Mouse (Mus musculus): Measurements from ENCODE around the gene Olfr456. TPM values are rescaled to one million over a fixed set of nuclear protein-coding genes. Genes with fewer than 3 reads are reported as not detected.
"Not testable (repeated sequence)": the region's sequence is repeated elsewhere in the genome, so short reads cannot be mapped to it uniquely, and the experiment has no call there.

Gene Olfr456
- polyA plus RNA-seq (2012; ENCODE audit: insufficient read depth, low replicate concordance): not detected in 2 replicates

DNA sequence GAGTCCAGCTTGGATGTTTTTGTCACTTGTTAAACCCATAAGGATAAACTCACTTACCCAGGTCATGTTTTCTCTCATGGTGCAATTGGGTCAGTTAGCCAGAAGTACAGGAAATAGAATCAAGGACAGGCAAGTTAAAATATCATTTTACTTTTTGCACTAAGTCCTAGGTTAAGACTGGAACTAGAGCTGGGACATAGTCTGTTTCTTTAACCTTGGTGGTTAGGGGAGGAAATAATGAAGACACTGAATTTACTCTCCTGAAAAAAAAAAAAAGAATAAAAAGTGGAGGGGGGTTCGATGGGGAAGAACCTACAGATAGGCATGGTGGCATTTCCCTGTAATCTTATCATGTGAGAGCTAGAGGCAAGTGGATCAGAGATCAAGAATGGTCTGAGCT, at the start of gene Olfr456:
Gene Olfr456 (minus strand): TSS at position 101 of the 400 bp plus-strand sequence.
- no peaks in the 10 kb centered on the region for H3K27me3 ChIP-seq (replicated peaks)
- no peak within 1 kb of the TSS for H3K4me3 ChIP-seq (replicated peaks)
- TF ChIP-seq GATA1 (IDR thresholded peaks at IDR 0.05; ENCODE audit: borderline replicate concordance, low read length): no peak
- no peak for TF ChIP-seq FLI1 (IDR thresholded peaks at IDR 0.05; ENCODE audit: low read length)
- no peaks in the 10 kb centered on the region for H3K9me3 ChIP-seq
- H3K36me3 ChIP-seq (replicated peaks; ENCODE audit: low read length): no peaks in the 10 kb centered on the region
- no peaks in the 10 kb centered on the region for H3K4me1 ChIP-seq

DNA sequence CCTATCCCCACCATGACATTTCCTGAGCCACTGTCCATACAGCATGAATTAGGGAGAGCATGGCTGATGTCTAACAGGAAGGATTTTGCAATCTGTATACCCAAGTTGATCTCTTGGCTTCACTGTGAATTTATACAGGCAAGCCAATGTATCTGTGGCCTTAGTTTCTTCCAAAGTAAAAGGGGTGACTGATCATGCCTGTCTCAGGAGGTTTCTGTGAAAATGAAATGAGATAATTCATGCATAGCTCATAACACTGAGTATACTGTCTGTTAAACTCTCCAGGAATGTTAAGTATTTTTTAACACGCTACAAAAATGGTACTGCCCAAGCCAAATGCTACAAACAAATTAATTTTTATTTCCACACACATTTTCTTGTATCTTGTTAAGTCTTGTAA, 26.4 kb upstream of the Olfr456 start:
- Histone ChIP-seq H3K27me3 (replicated peaks) (no peaks in the 10 kb centered on the region), H3K36me3 (replicated peaks; ENCODE audit: low read length) (no peaks in the 10 kb centered on the region), H3K9me3 (no peaks in the 10 kb centered on the region), H3K4me1 (no peaks in the 10 kb centered on the region), H3K4me3 (replicated peaks) (no peak overlapping the region)
- TF ChIP-seq FLI1 (IDR thresholded peaks at IDR 0.05; ENCODE audit: low read length): no peak
- no peak for TF ChIP-seq GATA1 (IDR thresholded peaks at IDR 0.05; ENCODE audit: borderline replicate concordance, low read length)

DNA sequence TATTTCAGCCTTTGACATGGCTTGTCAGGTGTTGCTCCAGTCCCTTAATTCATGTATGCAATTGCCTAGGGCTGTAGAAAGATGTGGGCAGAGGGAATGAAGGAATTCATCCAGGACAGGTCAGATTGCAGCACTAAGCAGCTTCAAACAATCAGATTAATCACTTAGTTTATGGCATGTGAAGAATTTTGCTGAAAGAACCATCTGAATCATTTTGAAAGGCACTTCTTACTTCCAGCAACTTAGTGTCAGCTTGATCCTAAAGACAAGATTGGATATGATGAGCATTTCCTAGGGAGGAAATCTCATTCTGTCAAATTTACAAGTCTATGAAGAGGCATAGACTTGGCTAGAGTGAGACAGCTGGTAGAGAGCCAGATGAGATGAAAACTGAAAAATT, 22.3 kb upstream of the Olfr456 start:
- no peak for TF ChIP-seq GATA1 (IDR thresholded peaks at IDR 0.05; ENCODE audit: borderline replicate concordance, low read length)
- no peak for TF ChIP-seq FLI1 (IDR thresholded peaks at IDR 0.05; ENCODE audit: low read length)
- Histone ChIP-seq H3K4me3 (replicated peaks) (no peak overlapping the region), H3K4me1 (no peaks in the 10 kb centered on the region), H3K36me3 (replicated peaks; ENCODE audit: low read length) (no peaks in the 10 kb centered on the region), H3K27me3 (replicated peaks) (no peaks in the 10 kb centered on the region), H3K9me3 (no peaks in the 10 kb centered on the region)

DNA sequence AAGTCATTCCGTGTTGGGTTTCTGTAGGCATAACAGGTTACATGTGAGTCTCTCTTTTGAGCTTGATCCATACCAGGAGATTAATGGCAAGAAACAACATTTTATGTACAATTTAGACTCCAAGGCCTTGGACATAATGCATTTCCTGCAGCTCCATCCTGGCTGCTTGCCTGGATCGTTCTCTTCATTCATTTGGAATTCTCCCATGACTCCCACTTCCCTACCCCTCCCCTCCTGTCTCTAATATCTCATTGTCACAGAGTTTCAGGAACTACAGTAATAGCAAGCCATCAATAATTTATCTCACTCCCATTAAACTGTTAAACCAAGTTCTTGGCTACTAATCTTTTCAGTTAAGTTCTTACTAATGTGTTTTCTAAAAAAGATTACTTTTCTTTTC, 16.5 kb upstream of the Olfr456 start:
- no peaks in the 10 kb centered on the region for H3K4me1 ChIP-seq
- no peak overlapping the region for H3K4me3 ChIP-seq (replicated peaks)
- no peaks in the 10 kb centered on the region for H3K9me3 ChIP-seq
- H3K36me3 ChIP-seq (replicated peaks; ENCODE audit: low read length): no peaks in the 10 kb centered on the region
- no peaks in the 10 kb centered on the region for H3K27me3 ChIP-seq (replicated peaks)
- TF ChIP-seq FLI1 (IDR thresholded peaks at IDR 0.05; ENCODE audit: low read length) (no peak), GATA1 (IDR thresholded peaks at IDR 0.05; ENCODE audit: borderline replicate concordance, low read length) (no peak)

- H3K36me3 ChIP-seq (replicated peaks; ENCODE audit: low read length): no peaks in the 10 kb centered on the region
- no peaks in the 10 kb centered on the region for H3K4me1 ChIP-seq
- H3K4me3 ChIP-seq (replicated peaks): no peak overlapping the region
- no peaks in the 10 kb centered on the region for H3K9me3 ChIP-seq
- TF ChIP-seq GATA1 (IDR thresholded peaks at IDR 0.05; ENCODE audit: borderline replicate concordance, low read length) (no peak), FLI1 (IDR thresholded peaks at IDR 0.05; ENCODE audit: low read length) (no peak)
- no peaks in the 10 kb centered on the region for H3K27me3 ChIP-seq (replicated peaks)
These were observed 2.7 kb upstream of the Olfr456 start for GRCm38 (mm10) chr6:42489731-42490130.

GRCm38 (mm10) chr6:42484633-42485032, 2.4 kb downstream of the Olfr456 start:
- Histone ChIP-seq H3K27me3 (replicated peaks) (no peaks in the 10 kb centered on the region), H3K9me3 (no peaks in the 10 kb centered on the region), H3K36me3 (replicated peaks; ENCODE audit: low read length) (no peaks in the 10 kb centered on the region), H3K4me3 (replicated peaks) (no peak overlapping the region), H3K4me1 (no peaks in the 10 kb centered on the region)
- TF ChIP-seq GATA1 (IDR thresholded peaks at IDR 0.05; ENCODE audit: borderline replicate concordance, low read length) (no peak), FLI1 (IDR thresholded peaks at IDR 0.05; ENCODE audit: low read length) (no peak)

GRCm38 (mm10) chr6:42476235-42476634, 10.8 kb downstream of the Olfr456 start, which contains the start of gene Olfr457:
Gene Olfr457 (minus strand): TSS chr6:42476335.
- TF ChIP-seq FLI1 (IDR thresholded peaks at IDR 0.05; ENCODE audit: low read length): no peak
- no peak for TF ChIP-seq GATA1 (IDR thresholded peaks at IDR 0.05; ENCODE audit: borderline replicate concordance, low read length)
- Histone ChIP-seq H3K9me3 (no peaks in the 10 kb centered on the region), H3K4me3 (replicated peaks) (no peak within 1 kb of the TSS), H3K36me3 (replicated peaks; ENCODE audit: low read length) (no peaks in the 10 kb centered on the region), H3K4me1 (no peaks in the 10 kb centered on the region), H3K27me3 (replicated peaks) (no peaks in the 10 kb centered on the region)

- H3K4me3 ChIP-seq (replicated peaks); H3K36me3 ChIP-seq (replicated peaks; ENCODE audit: low read length); H3K4me1 ChIP-seq; H3K27me3 ChIP-seq (replicated peaks); H3K9me3 ChIP-seq: not testable (repeated sequence)
These were observed 15.7 kb downstream of the Olfr456 start for GRCm38 (mm10) chr6:42471298-42471697.

DNA sequence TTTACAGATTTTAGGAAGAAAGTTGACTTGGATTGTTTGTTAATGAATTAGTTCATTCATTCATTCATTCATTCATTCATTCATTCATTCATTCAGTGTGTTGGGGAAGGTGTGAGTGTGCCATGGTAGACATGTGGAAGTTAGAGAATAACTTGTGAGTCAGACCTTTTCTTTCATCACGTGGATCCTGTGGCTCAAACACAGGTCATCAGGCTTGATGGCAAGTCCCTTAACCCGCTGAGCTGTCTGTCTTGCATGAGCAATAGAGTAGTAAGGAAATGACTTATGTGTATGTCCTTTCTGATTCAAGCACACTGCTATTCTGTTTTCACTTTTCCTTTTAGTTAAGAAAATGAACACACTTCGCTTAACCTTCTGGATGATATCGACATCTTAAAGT, 16.5 kb downstream of the Olfr456 start:
- Histone ChIP-seq H3K27me3 (replicated peaks) (no peaks in the 10 kb centered on the region), H3K9me3 (no peaks in the 10 kb centered on the region), H3K4me3 (replicated peaks) (no peak overlapping the region), H3K4me1 (no peaks in the 10 kb centered on the region), H3K36me3 (replicated peaks; ENCODE audit: low read length) (no peaks in the 10 kb centered on the region)
- TF ChIP-seq FLI1 (IDR thresholded peaks at IDR 0.05; ENCODE audit: low read length): no peak
- TF ChIP-seq GATA1 (IDR thresholded peaks at IDR 0.05; ENCODE audit: borderline replicate concordance, low read length): no peak

- no peaks in the 10 kb centered on the region for H3K36me3 ChIP-seq (replicated peaks; ENCODE audit: low read length)
- TF ChIP-seq GATA1 (IDR thresholded peaks at IDR 0.05; ENCODE audit: borderline replicate concordance, low read length) (no peak), FLI1 (IDR thresholded peaks at IDR 0.05; ENCODE audit: low read length) (no peak)
- no peaks in the 10 kb centered on the region for H3K4me1 ChIP-seq
These were observed 21.9 kb downstream of the Olfr456 start, which contains the start of gene Olfr458 for GRCm38 (mm10) chr6:42465096-42465495. Gene Olfr458 (minus strand): TSS chr6:42465196.

GRCm38 (mm10) chr6:42447381-42447780, 39.6 kb downstream of the Olfr456 start:
- TF ChIP-seq GATA1 (IDR thresholded peaks at IDR 0.05; ENCODE audit: borderline replicate concordance, low read length): no peak
- TF ChIP-seq FLI1 (IDR thresholded peaks at IDR 0.05; ENCODE audit: low read length): no peak
- Histone ChIP-seq H3K4me3 (replicated peaks) (no peak overlapping the region), H3K9me3 (no peaks in the 10 kb centered on the region), H3K36me3 (replicated peaks; ENCODE audit: low read length) (no peaks in the 10 kb centered on the region), H3K27me3 (replicated peaks) (peaks cover 2% of the 10 kb centered on the region), H3K4me1 (no peaks in the 10 kb centered on the region)

More at GRCm38 (mm10) chr6:42465096-42465495, 21.9 kb downstream of the Olfr456 start, which contains the start of gene Olfr458:
- Histone ChIP-seq H3K9me3 (no peaks in the 10 kb centered on the region), H3K4me3 (replicated peaks) (no peak within 1 kb of the TSS), H3K27me3 (replicated peaks) (no peaks in the 10 kb centered on the region)

Measured in megakaryocyte, embryonic 14.5 days (primary cell).